Mouse (Mus musculus): ENCODE results near the gene Phkg2. TPM values are rescaled to one million over a fixed set of nuclear protein-coding genes. Genes with fewer than 3 reads are reported as not detected.

Phkg2 gene
- polyA plus RNA-seq (2015; fragmentation: Nextera tagmentation; extraction: Ambion mirVana) = 60.5 and 60.9 TPM in 2 replicates

DNA sequence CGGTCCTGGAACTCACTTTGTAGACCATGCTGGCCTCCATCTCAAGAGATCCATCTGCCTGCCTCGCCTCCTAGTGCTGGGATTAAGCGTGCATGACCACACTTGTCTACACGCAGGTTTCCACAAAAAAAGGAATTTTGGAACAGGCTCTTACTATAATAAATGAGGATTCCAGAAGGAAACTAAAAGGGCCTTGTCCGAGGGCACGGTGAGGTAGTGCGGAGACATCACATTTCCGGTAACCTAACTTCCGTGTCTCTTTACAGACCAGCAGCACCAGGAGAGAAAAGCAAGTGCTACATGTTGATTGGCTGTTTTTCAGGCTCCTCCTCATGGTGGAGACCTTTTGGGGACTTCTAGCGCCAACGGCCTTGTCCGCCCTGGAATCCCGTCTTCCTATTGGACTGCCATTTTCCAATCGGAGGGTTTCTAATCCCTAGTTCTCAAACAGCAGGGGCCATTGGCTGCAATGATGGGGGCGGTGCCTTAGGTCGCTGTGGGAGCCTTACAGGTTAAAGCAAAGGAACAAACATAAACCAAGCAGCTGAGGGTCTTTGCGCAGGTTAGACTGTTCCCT is at the start of gene Phkg2:
Gene Phkg2 (plus strand): TSS at position 446 of the 577 bp plus-strand sequence.
- ATAC-seq = peak; percentile 99
- peak within 1 kb of the TSS; percentile 95 for H3K4me2 ChIP-seq (ENCODE audit: low read length)
- H3K9ac ChIP-seq (ENCODE audit: low read depth, low read length) = peak within 1 kb of the TSS; percentile 90
- peaks cover 3% of the 10 kb centered on the region; the same call in 1 of the 2 replicates for H3K36me3 ChIP-seq (ENCODE audit: control insufficient read depth, insufficient read depth, low read length)
- WGBS = under 1% methylated on average over 17 of the region's 17 CpGs
- peaks cover 20% of the 10 kb centered on the region for H3K4me1 ChIP-seq (ENCODE audit: control insufficient read depth, insufficient read depth, low read depth, low read length)
- H3K27ac ChIP-seq (ENCODE audit: low read depth, low read length) = peak within 1 kb of the TSS; percentile 84
- H3K4me3 ChIP-seq (ENCODE audit: low read length) = peak within 1 kb of the TSS; percentile 93
- H3K9me3 ChIP-seq (ENCODE audit: control insufficient read depth, low read length) = no peaks in the 10 kb centered on the region
- H3K27me3 ChIP-seq (replicated peaks; ENCODE audit: control insufficient read depth, insufficient read depth, low read length) = no peaks in the 10 kb centered on the region

DNA sequence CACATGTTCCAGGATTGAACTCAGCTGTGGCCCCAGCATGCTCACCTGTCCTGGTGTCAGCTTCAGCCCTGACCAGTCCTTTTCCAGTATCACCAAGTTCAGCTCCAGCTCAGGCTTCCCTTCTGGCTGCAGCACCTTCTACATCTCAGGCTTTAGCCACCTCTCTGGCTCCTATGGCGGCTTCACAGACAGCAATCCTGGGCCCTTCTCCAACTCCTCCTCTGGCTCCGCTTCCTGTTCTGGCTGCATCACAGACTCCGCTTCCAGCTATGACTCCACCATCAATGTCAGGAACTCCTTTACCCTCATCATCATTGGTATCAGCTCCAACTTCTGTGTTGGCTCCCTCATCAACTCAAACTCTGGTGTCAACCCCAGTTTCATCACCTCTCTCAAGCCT is 31.5 kb upstream of the Phkg2 start:
- WGBS = 92% methylated on average over 3 of the region's 3 CpGs
- Histone ChIP-seq H3K27ac (ENCODE audit: low read depth, low read length) (no peak overlapping the region), H3K4me3 (ENCODE audit: low read length) (no peak overlapping the region), H3K4me1 (ENCODE audit: control insufficient read depth, insufficient read depth, low read depth, low read length) (no peaks in the 10 kb centered on the region), H3K4me2 (ENCODE audit: low read length) (no peak overlapping the region), H3K9ac (ENCODE audit: low read depth, low read length) (no peak overlapping the region), H3K36me3 (ENCODE audit: control insufficient read depth, insufficient read depth, low read length) (peaks cover 63% of the 10 kb centered on the region), H3K9me3 (ENCODE audit: control insufficient read depth, low read length) (no peaks in the 10 kb centered on the region), H3K27me3 (replicated peaks; ENCODE audit: control insufficient read depth, insufficient read depth, low read length) (no peaks in the 10 kb centered on the region)
- ATAC-seq = no peak

DNA sequence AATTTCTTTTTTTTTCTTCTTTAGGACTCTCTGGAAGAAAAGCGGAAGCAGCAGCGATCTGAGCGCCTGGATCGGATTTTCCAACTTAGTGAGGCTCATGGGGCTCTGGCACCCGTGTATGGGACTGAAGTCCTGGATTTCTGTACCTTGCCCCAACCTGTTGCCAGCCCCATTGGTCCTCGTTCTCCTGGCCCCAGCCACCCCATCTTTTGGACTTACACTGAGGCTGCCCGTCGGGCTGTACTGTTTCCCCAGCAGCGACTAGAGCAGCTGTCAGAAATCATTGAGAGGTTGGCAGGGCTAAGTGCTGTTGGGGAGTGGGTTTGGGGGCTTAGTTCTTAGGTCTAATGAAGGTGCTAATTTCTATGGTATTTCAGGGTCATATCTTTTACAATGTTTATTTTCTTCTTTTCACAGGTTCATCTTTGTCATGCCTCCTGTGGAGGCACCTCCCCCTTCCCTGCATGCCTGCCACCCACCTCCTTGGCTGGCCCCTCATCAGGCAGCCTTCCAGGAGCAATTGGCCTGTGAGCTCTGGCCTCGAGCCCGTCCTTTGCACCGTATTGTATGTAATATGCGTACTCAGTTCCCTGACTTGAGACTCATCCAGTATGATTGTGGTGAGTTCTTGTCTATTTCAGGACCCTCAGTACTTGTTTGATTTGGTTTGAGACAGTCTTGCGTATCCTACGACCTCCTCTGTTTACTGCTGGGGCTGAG is 23.9 kb upstream of the Phkg2 start:
- Histone ChIP-seq H3K9ac (ENCODE audit: low read depth, low read length) (no peak overlapping the region), H3K27me3 (replicated peaks; ENCODE audit: control insufficient read depth, insufficient read depth, low read length) (no peaks in the 10 kb centered on the region), H3K4me3 (ENCODE audit: low read length) (no peak overlapping the region), H3K4me1 (ENCODE audit: control insufficient read depth, insufficient read depth, low read depth, low read length) (no peaks in the 10 kb centered on the region), H3K4me2 (ENCODE audit: low read length) (no peak overlapping the region), H3K27ac (ENCODE audit: low read depth, low read length) (no peak overlapping the region), H3K36me3 (ENCODE audit: control insufficient read depth, insufficient read depth, low read length) (peaks cover 33% of the 10 kb centered on the region), H3K9me3 (ENCODE audit: control insufficient read depth, low read length) (no peaks in the 10 kb centered on the region)
- 0 out of 2 replicates have a peak, but pooled peaks have one; percentile 63 for ATAC-seq
- WGBS = 84% methylated on average over 15 of the region's 15 CpGs

DNA sequence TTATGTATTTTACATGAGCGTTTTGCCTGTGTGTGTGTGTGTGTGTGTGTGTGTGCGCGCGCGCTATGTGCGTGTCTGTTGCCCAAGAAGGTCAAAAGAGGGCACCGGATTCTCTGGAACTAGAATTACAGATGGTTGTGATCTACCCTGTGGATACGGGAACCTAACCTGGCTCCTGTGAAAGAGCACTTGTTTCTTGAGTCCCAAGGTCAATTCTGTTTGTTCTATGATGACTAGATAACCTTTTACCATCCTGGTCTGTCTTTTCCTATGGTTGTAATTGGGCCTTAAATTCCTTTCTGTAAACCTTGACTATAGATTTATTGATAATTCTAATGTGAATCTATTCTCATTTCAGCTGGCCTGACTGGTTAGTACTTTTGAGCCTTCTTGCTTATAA is 21.6 kb upstream of the Phkg2 start:
- Histone ChIP-seq H3K4me2 (ENCODE audit: low read length) (no peak overlapping the region), H3K4me1 (ENCODE audit: control insufficient read depth, insufficient read depth, low read depth, low read length) (no peaks in the 10 kb centered on the region), H3K27ac (ENCODE audit: low read depth, low read length) (no peak overlapping the region), H3K9me3 (ENCODE audit: control insufficient read depth, low read length) (no peaks in the 10 kb centered on the region), H3K27me3 (replicated peaks; ENCODE audit: control insufficient read depth, insufficient read depth, low read length) (no peaks in the 10 kb centered on the region), H3K9ac (ENCODE audit: low read depth, low read length) (no peak overlapping the region), H3K4me3 (ENCODE audit: low read length) (no peak overlapping the region), H3K36me3 (ENCODE audit: control insufficient read depth, insufficient read depth, low read length) (peaks cover 44% of the 10 kb centered on the region)
- no peak for ATAC-seq
- 96% methylated on average over 8 of the region's 8 CpGs for WGBS

- Histone ChIP-seq H3K27ac (ENCODE audit: low read depth, low read length) (no peak overlapping the region), H3K4me1 (ENCODE audit: control insufficient read depth, insufficient read depth, low read depth, low read length) (no peaks in the 10 kb centered on the region), H3K4me2 (ENCODE audit: low read length) (no peak overlapping the region), H3K36me3 (ENCODE audit: control insufficient read depth, insufficient read depth, low read length) (peaks cover 47% of the 10 kb centered on the region), H3K9me3 (ENCODE audit: control insufficient read depth, low read length) (no peaks in the 10 kb centered on the region), H3K4me3 (ENCODE audit: low read length) (no peak overlapping the region), H3K9ac (ENCODE audit: low read depth, low read length) (no peak overlapping the region), H3K27me3 (replicated peaks; ENCODE audit: control insufficient read depth, insufficient read depth, low read length) (no peaks in the 10 kb centered on the region)
- no peak for ATAC-seq
- 92% methylated on average over 11 of the region's 11 CpGs for WGBS
Observed at GRCm38 (mm10) chr7:127560580-127560979, 12.6 kb upstream of the Phkg2 start.

DNA sequence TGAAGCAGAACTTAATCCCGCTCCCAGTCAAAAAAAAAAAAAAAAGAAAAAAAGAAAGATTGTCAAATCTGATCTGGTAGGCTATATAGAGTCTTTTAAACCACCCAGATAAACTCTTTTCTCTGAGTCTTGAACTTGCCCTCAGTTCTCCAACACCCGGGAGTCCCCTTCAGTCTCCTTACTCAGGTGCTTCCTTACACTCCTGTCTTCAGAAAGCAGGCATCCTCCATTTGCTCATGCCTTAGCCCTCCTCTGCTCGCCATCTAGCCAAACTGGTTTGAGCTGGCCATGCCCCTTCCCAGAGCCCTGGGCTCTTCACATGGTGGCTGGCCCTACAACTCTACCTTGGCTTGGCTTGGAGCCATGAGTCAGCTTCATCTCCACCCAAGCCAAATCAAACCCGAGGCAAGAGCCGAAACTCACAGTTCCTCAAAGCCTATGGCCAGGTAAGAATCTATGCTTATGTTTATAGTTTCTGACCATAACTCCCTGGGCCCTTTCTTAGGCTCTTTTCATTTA is 11.7 kb upstream of the Phkg2 start, which contains the start of gene Tmem265:
Gene Tmem265 (plus strand): TSS at position 51 of the 519 bp plus-strand sequence.
- H3K4me3 ChIP-seq (ENCODE audit: low read length) = no peak within 1 kb of the TSS
- no peak within 1 kb of the TSS for H3K9ac ChIP-seq (ENCODE audit: low read depth, low read length)
- no peak for ATAC-seq
- no peaks in the 10 kb centered on the region for H3K9me3 ChIP-seq (ENCODE audit: control insufficient read depth, low read length)
- WGBS = 92% methylated on average over 5 of the region's 5 CpGs
- no peak within 1 kb of the TSS for H3K4me2 ChIP-seq (ENCODE audit: low read length)
- no peaks in the 10 kb centered on the region for H3K4me1 ChIP-seq (ENCODE audit: control insufficient read depth, insufficient read depth, low read depth, low read length)
- no peaks in the 10 kb centered on the region for H3K27me3 ChIP-seq (replicated peaks; ENCODE audit: control insufficient read depth, insufficient read depth, low read length)
- H3K36me3 ChIP-seq (ENCODE audit: control insufficient read depth, insufficient read depth, low read length) = peaks cover 43% of the 10 kb centered on the region
- no peak within 1 kb of the TSS for H3K27ac ChIP-seq (ENCODE audit: low read depth, low read length)

GRCm38 (mm10) chr7:127564381-127565150 is 8.6 kb upstream of the Phkg2 start:
- Histone ChIP-seq H3K27me3 (replicated peaks; ENCODE audit: control insufficient read depth, insufficient read depth, low read length) (no peaks in the 10 kb centered on the region), H3K9ac (ENCODE audit: low read depth, low read length) (no peak overlapping the region), H3K27ac (ENCODE audit: low read depth, low read length) (no peak overlapping the region), H3K4me1 (ENCODE audit: control insufficient read depth, insufficient read depth, low read depth, low read length) (no peaks in the 10 kb centered on the region), H3K9me3 (ENCODE audit: control insufficient read depth, low read length) (no peaks in the 10 kb centered on the region), H3K4me3 (ENCODE audit: low read length) (no peak overlapping the region), H3K36me3 (ENCODE audit: control insufficient read depth, insufficient read depth, low read length) (peaks cover 13% of the 10 kb centered on the region), H3K4me2 (ENCODE audit: low read length) (no peak overlapping the region)
- no peak for ATAC-seq
- WGBS = 56% methylated on average over 6 of the region's 6 CpGs

GRCm38 (mm10) chr7:127573503-127574008 is 416 bp downstream of the Phkg2 start:
- peak overlapping the region; percentile 84 for H3K27ac ChIP-seq (ENCODE audit: low read depth, low read length)
- peak overlapping the region; percentile 90 for H3K9ac ChIP-seq (ENCODE audit: low read depth, low read length)
- peak; percentile 79; the same call in 1 of the 2 replicates for ATAC-seq
- H3K27me3 ChIP-seq (replicated peaks; ENCODE audit: control insufficient read depth, insufficient read depth, low read length) = no peaks in the 10 kb centered on the region
- H3K4me1 ChIP-seq (ENCODE audit: control insufficient read depth, insufficient read depth, low read depth, low read length) = peaks cover 20% of the 10 kb centered on the region
- WGBS = under 1% methylated on average over 28 of the region's 28 CpGs
- peak overlapping the region; percentile 93 for H3K4me3 ChIP-seq (ENCODE audit: low read length)
- peak overlapping the region; percentile 95 for H3K4me2 ChIP-seq (ENCODE audit: low read length)
- H3K36me3 ChIP-seq (ENCODE audit: control insufficient read depth, insufficient read depth, low read length) = peaks cover 3% of the 10 kb centered on the region; the same call in 1 of the 2 replicates
- no peaks in the 10 kb centered on the region for H3K9me3 ChIP-seq (ENCODE audit: control insufficient read depth, low read length)
